15 mouse cellular contexts compared by ENCODE assay signal in the genomic region with DNA sequence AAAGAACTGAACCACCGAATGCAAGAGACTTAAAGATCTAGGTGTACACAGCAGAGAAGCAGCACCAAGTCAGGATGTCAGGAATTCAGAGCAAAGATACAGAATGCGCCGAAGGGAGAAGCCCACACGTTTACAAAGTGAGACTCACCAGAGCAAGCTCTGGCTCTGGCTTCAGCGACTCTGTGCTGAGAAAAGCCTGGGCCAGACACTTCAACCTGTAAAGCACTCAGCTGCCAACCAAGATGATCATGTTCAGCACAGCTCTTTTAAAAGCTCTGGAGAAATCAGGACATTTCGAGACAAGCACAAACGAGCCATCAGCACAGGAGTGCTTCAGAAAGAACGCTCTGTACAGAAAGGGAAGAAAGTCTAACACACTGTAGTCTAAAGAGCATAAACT.
"Had no signal": no experiment of that assay in that cellular context is flagged by ENCODE, and none has a peak within 500 bp of the region (broad histone marks: within the 10 kb centered on the region; RNA-seq: fewer than 3 reads in every experiment).

No protein-coding gene starts in this region.

- H3K9ac ChIP-seq: limb, embryonic 12.5 days; liver, embryonic 13.5 days; liver, postnatal 0 days; lung, embryonic 15.5 days; midbrain, embryonic 12.5 days; neural tube, embryonic 13.5 days; stomach, embryonic 15.5 days had no signal

- H3K4me3 ChIP-seq: limb, embryonic 12.5 days; liver, embryonic 13.5 days; lung, embryonic 15.5 days; midbrain, embryonic 12.5 days; neural tube, embryonic 13.5 days; stomach, embryonic 15.5 days had no signal

- DNase-seq: kidney, postnatal 25 days; layer of hippocampus, adult 9-11 months; layer of hippocampus, postnatal 36 days; liver; liver, embryonic 13.5 days; liver, postnatal 0 days; retina, postnatal 1 day; right cerebral cortex, postnatal 4 days; thymus, postnatal 36 days had no signal

- ATAC-seq: liver, postnatal 0 days; midbrain, embryonic 16.5 days had no signal

- H3K9me3 ChIP-seq: limb, embryonic 12.5 days; liver, embryonic 13.5 days; lung, embryonic 15.5 days; midbrain, embryonic 12.5 days; neural tube, embryonic 13.5 days; stomach, embryonic 15.5 days had no signal

- H3K27me3 ChIP-seq: limb, embryonic 12.5 days; liver, embryonic 13.5 days; lung, embryonic 15.5 days; midbrain, embryonic 12.5 days; neural tube, embryonic 13.5 days; stomach, embryonic 15.5 days had no signal

- H3K36me3 ChIP-seq: neural tube, embryonic 13.5 days; stomach, embryonic 15.5 days had no signal

- H3K4me1 ChIP-seq: stomach, embryonic 15.5 days had no signal

- H3K27ac ChIP-seq: limb, embryonic 12.5 days; liver, embryonic 13.5 days; lung, embryonic 15.5 days; midbrain, embryonic 12.5 days; neural tube, embryonic 13.5 days; stomach, embryonic 15.5 days had no signal

- H3K4me2 ChIP-seq: limb, embryonic 12.5 days; liver, embryonic 13.5 days; lung, embryonic 15.5 days; midbrain, embryonic 12.5 days; neural tube, embryonic 13.5 days; stomach, embryonic 15.5 days had no signal
